Mouse (Mus musculus) heart, postnatal 36 days (tissue): Measurements from ENCODE around the gene Dmpk. TPM values are rescaled to one million over a fixed set of nuclear protein-coding genes. Genes with fewer than 3 reads are reported as not detected.

Experiments
- DNase-seq, 2 experiments: peaks; one replicate each; pipeline ENCODE4 v3.0.0; 2021 to 2022
- intact Hi-C: fragments of 180-260 bp; cut with DNase I; formaldehyde crosslinking; loops from one replicate; pipeline ENCODE4 v1.15.1; 2025
- total RNA-seq, 2 experiments: library from RNA; stranded (reverse); gene quantifications; 2 replicates each; pipeline ENCODE4 v1.2.3; 2021

The Dmpk gene
- total RNA-seq, 2 experiments from 2014 or later, result 512 to 563 TPM

DNA sequence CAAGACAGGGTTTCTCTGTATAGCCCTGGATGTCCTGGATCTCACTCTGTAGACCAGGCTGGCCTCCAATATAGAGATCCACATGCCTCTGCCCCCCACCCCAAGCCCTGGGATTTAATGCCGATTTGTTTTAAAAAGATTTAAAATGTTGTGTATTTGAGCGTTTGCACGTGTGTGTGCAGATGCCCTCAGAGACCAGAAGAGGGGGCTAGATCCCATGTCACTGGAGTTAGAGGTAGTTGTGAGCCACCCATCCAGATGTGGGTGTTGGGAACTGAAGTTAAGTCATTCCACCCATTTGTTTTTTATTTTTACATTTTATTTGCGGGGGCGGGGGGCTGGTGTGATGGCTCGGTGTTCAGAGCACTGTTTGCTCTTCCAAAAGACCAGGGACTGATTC lies 9.2 kb upstream of the Dmpk start:
- intact Hi-C loops, result no loop called here

DNA sequence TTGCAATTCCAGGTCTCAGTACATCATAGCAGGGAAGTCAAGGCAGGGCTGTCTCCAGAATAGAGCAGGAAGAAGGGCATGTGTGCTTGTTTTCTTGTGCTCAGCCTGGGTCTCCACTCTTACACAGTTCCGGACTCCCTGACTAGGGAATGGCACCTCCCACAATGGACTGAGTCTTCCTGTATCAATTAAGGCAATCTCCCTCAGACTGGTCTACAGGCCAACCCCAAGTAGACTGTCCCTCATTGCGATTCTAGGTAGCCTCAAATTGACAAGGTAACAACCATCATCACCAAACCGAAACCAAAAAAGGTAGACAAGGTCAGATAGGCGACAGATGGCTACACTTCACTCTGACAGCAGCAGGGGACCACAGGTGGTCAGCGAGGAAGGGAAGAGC lies 8.4 kb upstream of the Dmpk start:
- intact Hi-C loops, result no loop called here
- peak; percentile 1 for DNase-seq

More for the DNA sequence above, 9.2 kb upstream of the Dmpk start:
- peak in 1 of 2 experiments; percentile 0 for DNase-seq

DNA sequence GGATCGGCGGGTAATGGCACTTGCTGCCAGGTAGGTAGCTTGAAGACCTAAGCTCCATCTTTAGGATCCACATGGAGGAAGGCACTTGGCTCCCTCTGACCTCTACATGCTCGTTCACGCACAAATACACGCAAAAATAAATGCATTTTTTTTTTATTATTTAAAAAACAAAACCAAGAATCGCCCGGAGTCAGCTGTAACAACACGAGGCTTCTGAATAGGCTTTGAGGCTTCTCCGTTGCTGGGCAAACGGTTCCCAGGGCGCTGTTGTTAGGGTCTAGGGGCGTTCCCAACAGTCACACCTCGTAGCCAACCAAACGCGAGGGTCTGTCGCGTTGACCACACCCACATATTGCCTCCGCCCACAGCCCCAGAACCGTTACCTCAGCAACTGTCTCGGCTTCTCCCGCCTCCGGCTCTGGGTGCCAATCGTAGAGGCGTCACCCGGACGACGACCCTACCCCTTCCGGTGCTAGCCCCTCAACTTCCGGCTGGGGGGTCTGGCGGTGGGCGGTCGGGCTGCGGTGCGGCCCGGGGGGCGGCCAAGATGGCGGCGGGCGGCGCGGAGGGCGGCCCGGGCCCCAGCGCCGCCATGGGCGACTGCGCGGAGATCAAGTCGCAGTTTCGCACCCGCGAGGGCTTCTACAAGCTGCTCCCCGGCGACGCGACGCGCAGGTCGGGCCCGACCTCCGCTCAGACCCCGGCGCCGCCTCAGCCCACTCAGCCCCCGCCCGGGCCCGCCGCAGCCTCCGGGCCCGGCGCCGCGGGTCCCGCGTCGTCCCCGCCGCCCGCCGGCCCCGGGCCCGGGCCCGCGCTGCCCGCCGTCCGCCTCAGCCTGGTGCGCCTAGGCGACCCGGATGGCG lies 7.7 kb upstream of the Dmpk start, which contains the start of gene Dmwd:
Gene Dmwd (plus strand): TSS at position 505 of the 863 bp plus-strand sequence.
- intact Hi-C loops, result no loop called here
- DNase-seq, result peak; percentile 89 to 90

DNA sequence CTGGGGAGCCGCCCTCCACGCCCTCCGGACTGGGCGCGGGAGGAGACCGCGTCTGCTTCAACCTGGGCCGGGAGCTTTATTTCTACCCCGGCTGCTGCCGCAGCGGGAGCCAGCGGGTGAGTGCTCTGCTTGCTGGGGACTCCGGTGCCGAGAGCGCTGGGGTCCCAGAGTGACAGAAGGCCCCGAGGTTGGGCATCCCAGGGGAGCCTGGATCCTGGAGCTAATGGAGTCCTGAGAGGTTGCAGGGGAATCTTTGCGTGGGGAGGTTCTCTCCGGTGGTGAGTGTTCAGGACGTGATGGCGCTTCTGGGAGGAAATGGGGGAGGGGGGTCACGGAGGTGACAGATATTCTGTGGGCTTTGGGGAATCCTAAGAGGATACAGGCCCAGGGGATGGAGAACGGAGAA lies 7.1 kb upstream of the Dmpk start:
- intact Hi-C loops, result no loop called here
- DNase-seq, result peak; percentile 24 to 49

DNA sequence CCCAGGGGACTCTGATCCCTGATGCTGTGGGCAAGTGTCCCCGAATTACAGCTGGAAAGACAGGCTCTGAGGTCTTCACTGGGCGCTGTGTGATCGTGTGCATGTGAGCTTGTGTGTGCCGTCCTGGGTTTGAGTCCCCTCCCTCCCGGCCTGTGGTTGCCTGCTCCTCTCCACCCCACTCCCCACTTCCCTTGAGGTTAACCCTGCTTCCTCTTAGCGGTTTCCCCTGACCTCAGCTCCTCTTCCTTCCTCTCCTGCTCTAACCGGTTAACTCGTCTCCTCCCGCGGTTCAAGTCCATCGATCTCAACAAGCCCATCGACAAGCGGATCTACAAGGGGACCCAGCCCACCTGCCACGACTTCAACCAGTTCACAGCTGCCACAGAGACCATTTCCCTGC lies 5.9 kb upstream of the Dmpk start:
- intact Hi-C loops, result loop anchor here (2.0 kb wide), 1 partner anchor 15 kb away; no protein-coding TSS in a partner anchor

DNA sequence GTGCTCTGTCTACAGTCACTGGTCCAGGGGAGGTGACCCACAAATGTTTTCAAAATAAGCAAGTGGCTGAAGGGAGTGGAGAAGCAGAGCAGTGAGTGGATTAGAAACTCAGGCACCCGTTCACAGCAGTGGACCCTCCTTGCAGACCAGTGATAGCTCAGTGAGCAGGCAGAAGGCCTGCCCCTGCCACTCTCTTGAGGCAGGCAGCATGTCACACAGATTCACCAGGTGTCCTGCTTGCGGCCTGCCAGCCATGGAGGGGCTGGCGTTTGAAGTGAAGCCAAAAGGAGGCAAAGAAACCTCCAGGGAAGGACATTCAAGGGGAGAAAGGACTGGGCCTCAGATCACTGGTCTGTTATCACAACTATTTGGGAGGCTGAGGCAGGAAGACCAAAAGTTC lies 4.9 kb upstream of the Dmpk start:
- intact Hi-C loops, result loop anchor here (2.0 kb wide), 1 partner anchor 14 kb away; no protein-coding TSS in a partner anchor
- peak in 1 of 2 experiments; percentile 2 for DNase-seq

More for the DNA sequence above, 5.9 kb upstream of the Dmpk start:
- DNase-seq, result peak in 1 of 2 experiments; percentile 44

DNA sequence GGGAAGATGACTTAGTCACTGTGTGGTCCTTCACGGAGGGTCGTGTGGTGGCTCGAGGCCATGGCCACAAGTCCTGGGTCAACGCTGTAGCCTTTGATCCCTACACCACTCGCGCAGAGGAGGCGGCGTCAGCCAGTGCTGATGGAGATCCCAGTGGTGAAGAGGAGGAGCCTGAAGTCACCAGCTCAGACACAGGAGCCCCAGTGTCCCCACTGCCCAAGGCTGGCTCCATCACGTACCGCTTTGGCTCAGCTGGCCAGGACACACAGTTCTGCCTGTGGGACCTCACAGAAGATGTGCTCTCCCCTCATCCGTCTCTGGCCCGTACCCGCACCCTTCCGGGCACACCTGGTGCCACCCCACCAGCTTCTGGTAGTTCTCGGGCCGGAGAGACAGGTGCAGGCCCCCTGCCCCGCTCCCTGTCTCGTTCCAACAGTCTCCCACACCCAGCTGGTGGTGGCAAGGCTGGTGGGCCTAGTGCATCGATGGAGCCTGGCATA lies 3.1 kb upstream of the Dmpk start:
- peak in 1 of 2 experiments; percentile 2 for DNase-seq
- intact Hi-C loops, result no loop called here

DNA sequence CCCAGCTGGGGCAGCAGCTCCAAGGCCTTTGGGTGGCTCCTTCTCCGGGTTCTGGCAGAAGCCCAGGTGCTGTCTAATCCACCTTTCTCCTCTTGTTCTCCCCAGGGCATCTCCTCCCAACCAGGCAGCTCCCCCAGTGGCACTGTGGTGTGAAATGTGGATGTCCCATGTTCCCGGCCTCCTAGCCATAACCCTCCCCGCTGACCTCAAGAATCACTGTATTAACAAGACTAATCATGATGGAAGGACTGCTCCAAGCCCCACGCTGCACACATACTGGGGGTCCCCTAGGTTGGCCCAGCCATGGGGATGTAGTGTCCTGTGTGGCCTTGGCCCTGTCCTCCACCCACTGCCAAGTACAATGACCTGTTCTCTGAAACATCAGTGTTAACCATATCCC lies 1.5 kb upstream of the Dmpk start:
- DNase-seq, result no peak
- intact Hi-C loops, result no loop called here

DNA sequence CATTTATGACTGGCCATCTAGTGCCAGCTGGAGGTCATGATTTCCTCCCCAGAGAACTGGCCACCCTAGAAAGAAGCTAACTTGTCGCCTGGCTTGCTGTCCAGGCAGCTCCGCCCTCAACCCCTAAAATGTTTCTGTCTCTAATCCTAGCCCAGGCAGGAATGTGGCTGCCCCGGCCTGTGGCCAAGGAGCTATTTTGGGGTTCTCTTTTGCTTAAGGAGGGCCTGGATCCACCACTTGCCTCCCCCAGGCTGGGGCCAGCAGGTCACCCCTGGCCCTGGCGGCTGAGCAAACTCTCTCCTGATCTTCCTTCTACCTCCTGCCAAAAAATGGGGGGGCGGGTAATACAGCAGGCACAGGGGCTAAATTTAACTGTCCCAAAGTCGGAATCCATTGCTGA lies 553 bp upstream of the Dmpk start:
- DNase-seq, result peak; percentile 68 to 74

DNA sequence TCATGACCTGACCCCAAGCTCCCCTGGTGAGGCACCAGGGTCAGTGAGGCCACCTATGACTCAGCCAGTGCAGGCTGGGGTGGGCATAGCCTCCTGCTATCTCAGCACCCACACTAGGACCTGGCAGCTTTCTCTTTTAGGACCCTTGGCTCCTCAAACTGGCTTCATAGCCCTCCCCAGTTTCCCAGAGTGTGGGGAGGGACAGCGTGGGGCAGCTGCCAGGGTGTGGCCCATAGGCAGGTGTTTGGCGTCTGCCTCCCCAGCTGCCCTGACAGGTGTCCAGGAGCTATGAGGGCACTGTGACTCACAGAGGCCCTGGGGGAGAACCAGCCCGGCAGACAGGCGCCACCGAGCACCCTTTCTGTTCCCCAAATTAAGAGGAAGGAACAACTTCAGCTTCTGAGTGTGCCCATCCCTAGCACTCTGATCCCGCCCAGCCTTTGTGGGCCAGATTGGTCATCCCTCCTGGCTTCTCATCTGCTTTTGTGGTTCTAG lies 675 bp downstream of the Dmpk start:
- intact Hi-C loops, result no loop called here
- DNase-seq, result peak in 1 of 2 experiments; percentile 43

More for the DNA sequence above, 553 bp upstream of the Dmpk start:
- intact Hi-C loops, result no loop called here

DNA sequence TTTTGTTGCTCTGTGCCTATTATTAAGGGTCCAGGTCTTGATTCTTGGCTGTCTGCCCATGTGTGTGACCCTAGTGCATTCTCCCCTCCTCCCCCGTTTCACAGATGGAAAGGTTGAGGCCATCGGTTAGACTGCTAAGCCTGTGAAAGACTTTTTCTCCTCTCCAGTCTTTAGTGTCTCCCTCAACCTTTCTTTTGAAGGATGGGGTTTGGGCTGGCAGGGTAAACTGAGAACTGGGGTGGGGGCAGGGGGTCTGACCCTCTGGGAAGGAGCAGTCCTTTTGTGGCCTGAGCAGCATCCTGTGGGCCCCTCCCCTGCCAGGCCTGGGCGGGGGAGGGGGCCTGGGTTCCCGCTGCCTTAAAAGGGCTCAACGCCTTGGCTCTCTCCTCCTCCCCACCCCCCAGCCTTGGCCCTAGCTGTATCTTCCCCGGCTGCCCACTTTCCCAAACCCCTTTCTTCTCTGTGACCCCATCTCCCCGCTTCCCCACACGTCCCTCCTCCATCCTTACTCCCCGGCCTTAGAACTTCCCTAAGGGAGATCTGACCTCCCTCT lies 1.3 kb downstream of the Dmpk start:
- intact Hi-C loops, result no loop called here
- DNase-seq, result no peak

DNA sequence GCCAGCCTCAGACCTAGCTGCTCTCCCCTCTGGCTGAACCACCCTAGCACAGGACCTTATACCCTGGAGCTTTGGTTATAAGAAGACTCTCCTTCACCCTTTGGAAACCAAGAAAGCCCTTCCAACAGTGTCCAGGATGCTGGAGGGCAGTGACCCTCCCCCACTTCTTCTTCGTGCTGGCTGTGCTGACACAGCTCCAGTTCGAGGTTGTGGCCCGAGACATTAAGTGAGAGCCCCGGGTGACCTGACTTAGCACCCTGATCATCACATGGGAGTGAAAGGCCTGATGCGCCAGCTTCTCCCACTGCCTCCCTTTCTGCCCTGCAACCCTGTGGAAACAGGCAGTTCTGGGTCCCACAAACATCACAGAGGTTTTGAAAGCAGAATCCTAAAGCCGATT lies 1.8 kb downstream of the Dmpk start:
- no peak for DNase-seq
- intact Hi-C loops, result no loop called here

DNA sequence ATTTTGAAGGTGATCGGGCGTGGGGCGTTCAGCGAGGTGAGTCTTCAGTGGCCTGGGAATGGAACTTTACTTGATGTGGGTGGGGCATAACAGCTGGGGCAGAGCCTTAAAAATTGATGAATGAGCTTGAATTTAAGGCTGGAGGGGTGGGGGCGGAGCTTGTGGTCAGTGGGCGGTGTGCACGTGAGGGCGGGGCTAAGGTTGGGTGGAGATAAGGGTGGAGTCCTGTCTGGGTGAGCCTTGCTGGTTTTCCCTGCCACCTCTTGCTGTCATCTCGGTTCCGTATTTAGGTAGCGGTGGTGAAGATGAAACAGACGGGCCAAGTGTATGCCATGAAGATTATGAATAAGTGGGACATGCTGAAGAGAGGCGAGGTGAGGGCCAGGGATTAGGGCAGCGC lies 2.4 kb downstream of the Dmpk start:
- no peak for DNase-seq
- intact Hi-C loops, result no loop called here

DNA sequence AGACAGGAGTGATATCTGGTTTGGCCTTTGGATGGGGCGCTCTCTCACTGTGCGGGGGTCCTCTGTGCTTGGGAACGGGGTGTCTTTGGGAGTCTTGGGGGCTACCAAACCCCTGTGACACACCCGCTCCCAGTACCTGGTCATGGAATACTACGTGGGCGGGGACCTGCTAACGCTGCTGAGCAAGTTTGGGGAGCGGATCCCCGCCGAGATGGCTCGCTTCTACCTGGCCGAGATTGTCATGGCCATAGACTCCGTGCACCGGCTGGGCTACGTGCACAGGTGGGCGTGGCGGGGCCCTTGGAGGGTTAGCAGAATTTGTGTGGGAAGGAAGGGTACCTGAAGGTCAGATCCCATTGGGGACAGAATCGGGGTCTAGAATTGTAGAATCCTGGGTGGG lies 3.1 kb downstream of the Dmpk start:
- intact Hi-C loops, result no loop called here
- no peak for DNase-seq

DNA sequence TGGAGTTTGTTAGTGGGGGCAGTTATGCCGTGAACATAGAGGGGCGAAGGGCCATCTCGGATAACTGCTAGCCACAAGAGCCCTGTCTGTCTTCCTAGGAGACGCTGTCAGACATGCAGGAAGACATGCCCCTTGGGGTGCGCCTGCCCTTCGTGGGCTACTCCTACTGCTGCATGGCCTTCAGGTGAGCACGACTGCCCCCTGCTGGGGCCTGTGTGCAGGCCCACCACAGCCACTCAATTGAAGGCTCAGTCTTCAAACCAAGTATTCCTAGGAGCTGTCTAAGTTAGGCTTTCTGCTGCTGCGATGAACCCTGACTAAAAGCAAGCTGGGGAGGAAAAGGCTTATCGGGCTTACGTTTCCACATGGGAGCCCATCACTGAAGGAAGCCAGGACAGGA lies 5.2 kb downstream of the Dmpk start:
- DNase-seq, result peak in 1 of 2 experiments; percentile 76
- intact Hi-C loops, result loop anchor here (1.0 kb wide), 1 partner anchor 19 kb away; no protein-coding TSS in a partner anchor

DNA sequence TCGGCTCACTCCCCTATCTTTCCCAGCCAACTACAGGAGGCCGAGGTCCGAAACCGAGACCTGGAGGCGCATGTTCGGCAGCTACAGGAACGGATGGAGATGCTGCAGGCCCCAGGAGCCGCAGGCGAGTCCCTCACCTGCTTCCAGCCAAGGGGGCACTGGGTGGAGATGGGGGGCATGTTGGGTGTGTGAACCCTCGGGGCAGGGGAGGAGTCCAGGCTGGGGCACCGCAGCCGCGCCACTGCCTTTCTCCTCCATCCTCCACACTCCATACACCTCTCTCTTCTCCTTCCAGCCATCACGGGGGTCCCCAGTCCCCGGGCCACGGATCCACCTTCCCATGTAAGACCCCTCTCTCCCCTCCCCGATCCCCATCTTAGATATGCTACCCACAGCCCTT lies 8.3 kb downstream of the Dmpk start:
- DNase-seq, result no peak
- intact Hi-C loops, result loop anchor here (2.0 kb wide), 1 partner anchor 13 kb away; no protein-coding TSS in a partner anchor

DNA sequence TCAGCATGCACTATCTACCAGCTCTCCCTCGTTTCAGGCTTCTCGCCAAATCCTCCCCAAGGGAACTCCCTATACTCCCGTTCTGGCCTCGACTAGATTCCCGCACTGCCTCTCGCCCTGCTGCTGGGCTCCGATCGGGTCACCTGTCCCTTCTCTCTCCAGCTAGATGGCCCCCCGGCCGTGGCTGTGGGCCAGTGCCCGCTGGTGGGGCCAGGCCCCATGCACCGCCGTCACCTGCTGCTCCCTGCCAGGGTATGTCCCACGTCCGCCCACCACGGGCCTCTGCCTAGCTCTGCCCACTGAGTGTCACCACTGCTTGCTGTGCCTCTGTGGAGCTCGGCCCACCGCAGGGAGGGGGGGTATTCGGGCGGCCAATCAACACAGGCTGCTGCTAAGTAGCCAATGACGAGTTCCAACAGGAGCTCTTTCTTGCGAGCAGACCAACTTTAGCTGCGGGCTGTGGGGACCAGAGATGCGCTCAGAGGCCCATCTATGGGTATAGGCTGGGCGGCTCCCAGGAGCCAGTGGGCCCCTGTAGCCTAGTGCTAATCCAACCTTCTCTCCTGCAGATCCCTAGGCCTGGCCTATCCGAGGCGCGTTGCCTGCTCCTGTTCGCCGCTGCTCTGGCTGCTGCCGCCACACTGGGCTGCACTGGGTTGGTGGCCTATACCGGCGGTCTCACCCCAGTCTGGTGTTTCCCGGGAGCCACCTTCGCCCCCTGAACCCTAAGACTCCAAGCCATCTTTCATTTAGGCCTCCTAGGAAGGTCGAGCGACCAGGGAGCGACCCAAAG lies 8.9 kb downstream of the Dmpk start:
- intact Hi-C loops, result loop anchor here (1.0 to 2.0 kb wide), 2 partner anchors 14 to 24 kb away; no protein-coding TSS in a partner anchor
- DNase-seq, result peak; percentile 47 to 67

DNA sequence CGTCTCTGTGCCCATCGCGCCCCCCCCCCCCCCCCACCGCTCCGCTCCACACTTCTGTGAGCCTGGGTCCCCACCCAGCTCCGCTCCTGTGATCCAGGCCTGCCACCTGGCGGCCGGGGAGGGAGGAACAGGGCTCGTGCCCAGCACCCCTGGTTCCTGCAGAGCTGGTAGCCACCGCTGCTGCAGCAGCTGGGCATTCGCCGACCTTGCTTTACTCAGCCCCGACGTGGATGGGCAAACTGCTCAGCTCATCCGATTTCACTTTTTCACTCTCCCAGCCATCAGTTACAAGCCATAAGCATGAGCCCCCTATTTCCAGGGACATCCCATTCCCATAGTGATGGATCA lies 9.5 kb downstream of the Dmpk start:
- intact Hi-C loops, result loop anchor here (1.0 to 2.0 kb wide), 2 partner anchors 14 to 25 kb away; no protein-coding TSS in a partner anchor
- DNase-seq, result peak; percentile 88 to 89

DNA sequence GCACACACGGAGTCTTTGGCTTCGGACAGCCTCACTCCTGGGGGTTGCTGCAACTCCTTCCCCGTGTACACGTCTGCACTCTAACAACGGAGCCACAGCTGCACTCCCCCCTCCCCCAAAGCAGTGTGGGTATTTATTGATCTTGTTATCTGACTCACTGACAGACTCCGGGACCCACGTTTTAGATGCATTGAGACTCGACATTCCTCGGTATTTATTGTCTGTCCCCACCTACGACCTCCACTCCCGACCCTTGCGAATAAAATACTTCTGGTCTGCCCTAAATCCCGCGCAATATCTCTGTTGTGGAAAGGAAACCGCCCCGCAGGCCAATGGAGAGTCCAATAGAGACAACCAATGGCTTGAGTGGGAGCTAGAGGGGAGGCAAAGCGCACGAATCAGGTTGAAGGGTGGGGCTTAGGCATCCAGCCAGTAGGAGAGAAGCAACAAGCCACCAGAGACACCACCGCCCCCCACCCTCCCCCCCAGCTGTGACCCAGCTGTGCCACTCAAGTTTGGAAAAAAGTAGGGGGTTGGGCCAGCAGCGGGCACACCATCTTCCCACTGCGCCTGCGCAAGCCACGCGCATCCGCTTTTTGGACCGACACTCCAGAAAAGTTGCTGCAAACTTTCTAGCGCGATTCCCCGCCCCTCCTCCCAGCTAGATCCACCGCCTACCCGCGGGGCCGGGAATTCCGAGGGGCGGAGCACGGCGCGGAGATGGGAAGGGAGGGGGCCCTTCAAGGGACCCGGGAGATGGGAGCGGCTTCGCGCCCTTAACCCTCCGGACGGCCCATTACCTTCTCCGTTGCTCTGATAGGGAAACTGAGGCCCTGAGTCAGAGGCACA lies 10.1 kb downstream of the Dmpk start:
- peak; percentile 94 to 95 for DNase-seq
- intact Hi-C loops, result loop anchor here (1.0 to 2.0 kb wide), 2 partner anchors 15 to 25 kb away; no protein-coding TSS in a partner anchor

DNA sequence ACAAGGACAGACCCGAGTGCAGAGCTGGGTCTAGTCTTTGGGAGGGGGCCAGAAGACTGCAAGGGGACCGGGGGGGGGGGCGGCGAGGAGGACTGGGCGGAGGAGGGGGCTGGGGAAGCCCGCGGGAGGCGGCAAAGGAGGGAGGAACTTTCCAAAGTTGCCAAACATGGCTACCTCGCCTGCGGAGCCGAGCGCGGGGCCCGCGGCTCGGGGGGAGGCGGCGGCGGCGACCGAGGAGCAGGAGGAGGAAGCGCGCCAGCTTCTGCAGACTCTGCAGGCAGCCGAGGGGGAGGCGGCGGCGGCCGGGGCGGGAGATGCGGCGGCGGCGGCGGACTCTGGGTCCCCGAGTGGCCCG lies 10.8 kb downstream of the Dmpk start, which contains the start of gene Six5:
Gene Six5 (plus strand): TSS at position 124 of the 355 bp plus-strand sequence.
- peak in 1 of 2 experiments; percentile 60 for DNase-seq
- intact Hi-C loops, result no loop called here
